Mouse (Mus musculus): ENCODE measurements around the gene Snx11. TPM values are rescaled to one million over a fixed set of nuclear protein-coding genes. Genes with fewer than 3 reads are reported as not detected.

Gene Snx11
- polyA plus RNA-seq, 1 experiment from 2014 or later: 9.8 TPM

GRCm38 (mm10) chr11:96736361-96736760 lies 41.0 kb downstream of the Snx11 start:
- H3K9ac ChIP-seq (replicated peaks; ENCODE audit: low read length): no peak overlapping the region
- peak overlapping the region; percentile 30; the same call in 1 of the 2 replicates for H3K4me2 ChIP-seq (ENCODE audit: low read depth, low read length)
- no peaks in the 10 kb centered on the region for H3K4me1 ChIP-seq (ENCODE audit: control insufficient read depth, insufficient read depth, low read length)
- DNase-seq (ENCODE audit: low spot score) (no peak), ATAC-seq (replicated peaks; ENCODE audit: insufficient number of reproducible peaks, low FRiP score, low TSS enrichment, low read depth) (no peak)
- H3K4me3 ChIP-seq (ENCODE audit: low read depth, low read length): peak overlapping the region; percentile 9; the same call in 1 of the 2 replicates
- H3K27me3 ChIP-seq (ENCODE audit: control insufficient read depth, insufficient read depth, low read length): no peaks in the 10 kb centered on the region; the same call in 1 of the 2 replicates
- WGBS: 19% methylated on average over 11 of the region's 11 CpGs
- H3K27ac ChIP-seq (replicated peaks; ENCODE audit: low read depth, low read length): no peak overlapping the region
- no peaks in the 10 kb centered on the region for H3K36me3 ChIP-seq (replicated peaks; ENCODE audit: control insufficient read depth, insufficient read depth, low read depth, low read length)
- H3K9me3 ChIP-seq (replicated peaks; ENCODE audit: control insufficient read depth, low read length): no peaks in the 10 kb centered on the region

GRCm38 (mm10) chr11:96735908-96736307 lies 41.5 kb downstream of the Snx11 start:
- peak; percentile 88 for DNase-seq (ENCODE audit: low spot score)
- Histone ChIP-seq H3K4me2 (ENCODE audit: low read depth, low read length) (peak overlapping the region; percentile 30; the same call in 1 of the 2 replicates), H3K9ac (replicated peaks; ENCODE audit: low read length) (peak overlapping the region; percentile 46), H3K27ac (replicated peaks; ENCODE audit: low read depth, low read length) (no peak overlapping the region), H3K4me3 (ENCODE audit: low read depth, low read length) (peak overlapping the region; percentile 9; the same call in 1 of the 2 replicates), H3K27me3 (ENCODE audit: control insufficient read depth, insufficient read depth, low read length) (no peaks in the 10 kb centered on the region; the same call in 1 of the 2 replicates), H3K4me1 (ENCODE audit: control insufficient read depth, insufficient read depth, low read length) (no peaks in the 10 kb centered on the region), H3K36me3 (replicated peaks; ENCODE audit: control insufficient read depth, insufficient read depth, low read depth, low read length) (no peaks in the 10 kb centered on the region), H3K9me3 (replicated peaks; ENCODE audit: control insufficient read depth, low read length) (no peaks in the 10 kb centered on the region)
- 1% methylated on average over 19 of the region's 19 CpGs for WGBS
- 0 out of 2 replicates have a peak, but pooled peaks have one; percentile 44 for ATAC-seq (replicated peaks; ENCODE audit: insufficient number of reproducible peaks, low FRiP score, low TSS enrichment, low read depth)

GRCm38 (mm10) chr11:96732657-96733056 lies 44.7 kb downstream of the Snx11 start:
- DNase-seq (ENCODE audit: low spot score): no peak
- Histone ChIP-seq H3K4me1 (ENCODE audit: control insufficient read depth, insufficient read depth, low read length) (no peaks in the 10 kb centered on the region), H3K9me3 (replicated peaks; ENCODE audit: control insufficient read depth, low read length) (no peaks in the 10 kb centered on the region), H3K36me3 (replicated peaks; ENCODE audit: control insufficient read depth, insufficient read depth, low read depth, low read length) (no peaks in the 10 kb centered on the region), H3K4me2 (ENCODE audit: low read depth, low read length) (no peak overlapping the region), H3K4me3 (ENCODE audit: low read depth, low read length) (no peak overlapping the region), H3K27me3 (ENCODE audit: control insufficient read depth, insufficient read depth, low read length) (no peaks in the 10 kb centered on the region; the same call in 1 of the 2 replicates), H3K9ac (replicated peaks; ENCODE audit: low read length) (no peak overlapping the region), H3K27ac (replicated peaks; ENCODE audit: low read depth, low read length) (no peak overlapping the region)
- ATAC-seq (replicated peaks; ENCODE audit: insufficient number of reproducible peaks, low FRiP score, low TSS enrichment, low read depth): no peak
- WGBS: 38% methylated on average over 4 of the region's 4 CpGs

GRCm38 (mm10) chr11:96730327-96730726 lies 47.0 kb downstream of the Snx11 start:
- Histone ChIP-seq H3K4me1 (ENCODE audit: control insufficient read depth, insufficient read depth, low read length) (no peaks in the 10 kb centered on the region), H3K27me3 (ENCODE audit: control insufficient read depth, insufficient read depth, low read length) (no peaks in the 10 kb centered on the region), H3K9ac (replicated peaks; ENCODE audit: low read length) (no peak overlapping the region), H3K36me3 (replicated peaks; ENCODE audit: control insufficient read depth, insufficient read depth, low read depth, low read length) (no peaks in the 10 kb centered on the region), H3K4me2 (ENCODE audit: low read depth, low read length) (no peak overlapping the region), H3K27ac (replicated peaks; ENCODE audit: low read depth, low read length) (no peak overlapping the region), H3K4me3 (ENCODE audit: low read depth, low read length) (no peak overlapping the region), H3K9me3 (replicated peaks; ENCODE audit: control insufficient read depth, low read length) (no peaks in the 10 kb centered on the region)
- ATAC-seq (replicated peaks; ENCODE audit: insufficient number of reproducible peaks, low FRiP score, low TSS enrichment, low read depth) (no peak), DNase-seq (ENCODE audit: low spot score) (no peak)
- 91% methylated on average over 5 of the region's 5 CpGs for WGBS

GRCm38 (mm10) chr11:96729462-96729861 lies 47.9 kb downstream of the Snx11 start:
- Histone ChIP-seq H3K27ac (replicated peaks; ENCODE audit: low read depth, low read length) (no peak overlapping the region), H3K4me2 (ENCODE audit: low read depth, low read length) (no peak overlapping the region), H3K4me3 (ENCODE audit: low read depth, low read length) (no peak overlapping the region), H3K27me3 (ENCODE audit: control insufficient read depth, insufficient read depth, low read length) (no peaks in the 10 kb centered on the region), H3K9ac (replicated peaks; ENCODE audit: low read length) (no peak overlapping the region), H3K4me1 (ENCODE audit: control insufficient read depth, insufficient read depth, low read length) (no peaks in the 10 kb centered on the region), H3K9me3 (replicated peaks; ENCODE audit: control insufficient read depth, low read length) (no peaks in the 10 kb centered on the region), H3K36me3 (replicated peaks; ENCODE audit: control insufficient read depth, insufficient read depth, low read depth, low read length) (no peaks in the 10 kb centered on the region)
- ATAC-seq (replicated peaks; ENCODE audit: insufficient number of reproducible peaks, low FRiP score, low TSS enrichment, low read depth) (no peak), DNase-seq (ENCODE audit: low spot score) (no peak)
- 55% methylated on average over 9 of the region's 9 CpGs for WGBS

GRCm38 (mm10) chr11:96728577-96728976 lies 48.8 kb downstream of the Snx11 start:
- Histone ChIP-seq H3K27me3 (ENCODE audit: control insufficient read depth, insufficient read depth, low read length) (no peaks in the 10 kb centered on the region), H3K27ac (replicated peaks; ENCODE audit: low read depth, low read length) (no peak overlapping the region), H3K9me3 (replicated peaks; ENCODE audit: control insufficient read depth, low read length) (no peaks in the 10 kb centered on the region), H3K4me1 (ENCODE audit: control insufficient read depth, insufficient read depth, low read length) (no peaks in the 10 kb centered on the region), H3K36me3 (replicated peaks; ENCODE audit: control insufficient read depth, insufficient read depth, low read depth, low read length) (no peaks in the 10 kb centered on the region), H3K4me2 (ENCODE audit: low read depth, low read length) (no peak overlapping the region), H3K4me3 (ENCODE audit: low read depth, low read length) (no peak overlapping the region), H3K9ac (replicated peaks; ENCODE audit: low read length) (no peak overlapping the region)
- ATAC-seq (replicated peaks; ENCODE audit: insufficient number of reproducible peaks, low FRiP score, low TSS enrichment, low read depth) (no peak), DNase-seq (ENCODE audit: low spot score) (no peak)
- 62% methylated on average over 2 of the region's 2 CpGs for WGBS

- no peaks in the 10 kb centered on the region for H3K27me3 ChIP-seq (ENCODE audit: control insufficient read depth, insufficient read depth, low read length)
- WGBS: 76% methylated on average over 1 of the region's 1 CpGs
- H3K27ac ChIP-seq (replicated peaks; ENCODE audit: low read depth, low read length): no peak overlapping the region
- H3K4me2 ChIP-seq (ENCODE audit: low read depth, low read length): no peak overlapping the region
- H3K36me3 ChIP-seq (replicated peaks; ENCODE audit: control insufficient read depth, insufficient read depth, low read depth, low read length): no peaks in the 10 kb centered on the region
- no peaks in the 10 kb centered on the region for H3K9me3 ChIP-seq (replicated peaks; ENCODE audit: control insufficient read depth, low read length)
- DNase-seq (ENCODE audit: low spot score) (no peak), ATAC-seq (replicated peaks; ENCODE audit: insufficient number of reproducible peaks, low FRiP score, low TSS enrichment, low read depth) (no peak)
- H3K9ac ChIP-seq (replicated peaks; ENCODE audit: low read length): no peak overlapping the region
- H3K4me1 ChIP-seq (ENCODE audit: control insufficient read depth, insufficient read depth, low read length): no peaks in the 10 kb centered on the region
- no peak overlapping the region for H3K4me3 ChIP-seq (ENCODE audit: low read depth, low read length)
These were observed 51.5 kb downstream of the Snx11 start for GRCm38 (mm10) chr11:96725833-96726232.

GRCm38 (mm10) chr11:96718609-96719008 lies 58.8 kb downstream of the Snx11 start:
- H3K27me3 ChIP-seq (ENCODE audit: control insufficient read depth, insufficient read depth, low read length): no peaks in the 10 kb centered on the region
- H3K36me3 ChIP-seq (replicated peaks; ENCODE audit: control insufficient read depth, insufficient read depth, low read depth, low read length): no peaks in the 10 kb centered on the region
- no peak for DNase-seq (ENCODE audit: low spot score)
- no peak overlapping the region for H3K9ac ChIP-seq (replicated peaks; ENCODE audit: low read length)
- no peak overlapping the region for H3K27ac ChIP-seq (replicated peaks; ENCODE audit: low read depth, low read length)
- no peak overlapping the region for H3K4me3 ChIP-seq (ENCODE audit: low read depth, low read length)
- ATAC-seq (replicated peaks; ENCODE audit: insufficient number of reproducible peaks, low FRiP score, low TSS enrichment, low read depth): no peak
- H3K4me2 ChIP-seq (ENCODE audit: low read depth, low read length): no peak overlapping the region
- WGBS: 72% methylated on average over 7 of the region's 7 CpGs
- no peaks in the 10 kb centered on the region for H3K9me3 ChIP-seq (replicated peaks; ENCODE audit: control insufficient read depth, low read length)
- H3K4me1 ChIP-seq (ENCODE audit: control insufficient read depth, insufficient read depth, low read length): no peaks in the 10 kb centered on the region

Data from embryonic facial prominence, embryonic 11.5 days (tissue).